Mouse (Mus musculus): ENCODE results near the gene Gm17606.

Gm17606 gene

GRCm38 (mm10) chr14:54652787-54653186, 12.0 kb downstream of the Gm17606 start:
- H3K36me3 ChIP-seq (ENCODE audit: insufficient read depth, low read length): peaks cover 75% of the 10 kb centered on the region
- H3K27me3 ChIP-seq (ENCODE audit: insufficient read depth, low read length): no peaks in the 10 kb centered on the region
- peaks cover 65% of the 10 kb centered on the region for H3K4me1 ChIP-seq (replicated peaks; ENCODE audit: low read depth, low read length)
- H3K9me3 ChIP-seq (ENCODE audit: low read length): no peaks in the 10 kb centered on the region
- TF ChIP-seq CTCF (conservative IDR thresholded peaks at IDR 0.05; ENCODE audit: low read length): no peak
- no peak for TF ChIP-seq POU5F1 (IDR thresholded peaks at IDR 0.05; ENCODE audit: borderline replicate concordance, low read length)
- no peak for TF ChIP-seq NANOG (IDR thresholded peaks at IDR 0.05; ENCODE audit: borderline replicate concordance, low read length)
- peak overlapping the region; percentile 93 for H3K4me3 ChIP-seq (replicated peaks; ENCODE audit: low read length)

DNA sequence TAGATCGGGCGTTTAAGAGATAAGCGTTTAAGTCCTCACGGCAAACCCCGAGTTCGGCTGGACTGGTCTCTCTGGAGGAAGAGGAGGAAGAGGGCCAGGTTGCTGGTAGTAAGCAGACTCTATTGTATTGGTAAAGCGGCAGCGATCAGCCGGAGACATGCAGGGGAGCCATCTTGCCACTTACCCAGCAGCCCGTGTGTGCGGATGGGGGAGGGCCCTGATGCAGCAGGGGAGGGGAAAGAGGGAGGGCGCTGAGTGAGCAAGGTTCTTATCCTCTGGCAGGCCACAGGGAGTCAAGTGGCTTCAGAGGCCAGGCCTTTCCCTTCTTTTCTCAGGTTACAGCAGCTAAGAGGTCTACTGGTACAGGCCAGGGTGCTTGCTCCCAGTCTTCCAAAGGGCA, 12.7 kb downstream of the Gm17606 start:
- peak overlapping the region; percentile 93 for H3K4me3 ChIP-seq (replicated peaks; ENCODE audit: low read length)
- TF ChIP-seq CTCF (conservative IDR thresholded peaks at IDR 0.05; ENCODE audit: low read length): no peak
- TF ChIP-seq POU5F1 (IDR thresholded peaks at IDR 0.05; ENCODE audit: borderline replicate concordance, low read length): no peak
- no peak for TF ChIP-seq NANOG (IDR thresholded peaks at IDR 0.05; ENCODE audit: borderline replicate concordance, low read length)
- peaks cover 58% of the 10 kb centered on the region for H3K4me1 ChIP-seq (replicated peaks; ENCODE audit: low read depth, low read length)
- no peaks in the 10 kb centered on the region for H3K9me3 ChIP-seq (ENCODE audit: low read length)
- peaks cover 75% of the 10 kb centered on the region for H3K36me3 ChIP-seq (ENCODE audit: insufficient read depth, low read length)
- no peaks in the 10 kb centered on the region for H3K27me3 ChIP-seq (ENCODE audit: insufficient read depth, low read length)

- peak; percentile 40; the same call in 1 of the 2 replicates for TF ChIP-seq CTCF (conservative IDR thresholded peaks at IDR 0.05; ENCODE audit: low read length)
- no peak for TF ChIP-seq POU5F1 (IDR thresholded peaks at IDR 0.05; ENCODE audit: borderline replicate concordance, low read length)
- Histone ChIP-seq H3K27me3 (ENCODE audit: insufficient read depth, low read length) (no peaks in the 10 kb centered on the region), H3K4me3 (replicated peaks; ENCODE audit: low read length) (no peak overlapping the region), H3K9me3 (ENCODE audit: low read length) (no peaks in the 10 kb centered on the region), H3K36me3 (ENCODE audit: insufficient read depth, low read length) (peaks cover 92% of the 10 kb centered on the region), H3K4me1 (replicated peaks; ENCODE audit: low read depth, low read length) (peaks cover 15% of the 10 kb centered on the region)
These were observed 19.3 kb downstream of the Gm17606 start for GRCm38 (mm10) chr14:54660009-54660408.

DNA sequence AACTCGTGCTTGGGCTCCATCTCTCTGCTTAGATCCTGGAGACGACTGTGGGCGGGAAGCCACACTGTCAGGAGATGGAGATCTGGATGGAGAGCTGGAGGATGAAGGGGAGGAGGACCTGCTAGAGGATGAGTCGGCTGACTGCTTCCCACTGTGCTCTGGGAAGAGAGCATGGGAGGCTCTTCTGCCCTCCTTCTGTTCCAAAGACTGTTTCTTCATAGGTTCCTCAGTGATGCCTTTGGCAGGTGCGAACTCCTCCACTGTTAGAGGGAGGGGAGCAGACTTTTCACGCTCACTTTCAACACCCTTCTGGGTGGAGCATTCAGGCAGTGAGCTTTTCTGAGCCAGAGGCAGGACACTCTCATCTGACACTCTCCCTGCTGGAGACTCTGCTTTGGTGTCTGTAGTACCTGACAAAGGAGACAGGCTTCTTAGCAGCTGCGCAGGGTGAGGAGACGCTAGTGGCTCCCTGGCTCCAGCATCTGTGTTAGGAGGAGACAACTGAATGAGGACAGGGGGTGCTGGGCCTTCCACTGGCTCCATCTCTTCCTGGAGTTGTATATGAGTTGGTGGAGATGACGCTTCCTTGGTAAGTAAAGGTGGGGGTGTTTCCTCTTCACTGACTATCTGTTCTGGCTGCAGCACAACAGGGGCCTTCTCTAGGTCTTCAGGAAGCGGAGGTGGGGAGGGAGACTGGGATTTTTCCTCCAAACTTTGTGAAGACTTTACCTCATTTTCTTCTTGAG, 23.9 kb downstream of the Gm17606 start:
- no peak for TF ChIP-seq POU5F1 (IDR thresholded peaks at IDR 0.05; ENCODE audit: borderline replicate concordance, low read length)
- TF ChIP-seq CTCF (conservative IDR thresholded peaks at IDR 0.05; ENCODE audit: low read length): no peak
- no peak for TF ChIP-seq NANOG (IDR thresholded peaks at IDR 0.05; ENCODE audit: borderline replicate concordance, low read length)
- Histone ChIP-seq H3K9me3 (ENCODE audit: low read length) (no peaks in the 10 kb centered on the region), H3K4me3 (replicated peaks; ENCODE audit: low read length) (no peak overlapping the region), H3K4me1 (replicated peaks; ENCODE audit: low read depth, low read length) (peaks cover 5% of the 10 kb centered on the region), H3K36me3 (ENCODE audit: insufficient read depth, low read length) (peaks cover 88% of the 10 kb centered on the region), H3K27me3 (ENCODE audit: insufficient read depth, low read length) (no peaks in the 10 kb centered on the region)

GRCm38 (mm10) chr14:54669381-54669780, 28.6 kb downstream of the Gm17606 start:
- H3K4me3 ChIP-seq (replicated peaks; ENCODE audit: low read length): no peak overlapping the region
- H3K36me3 ChIP-seq (ENCODE audit: insufficient read depth, low read length): peaks cover 73% of the 10 kb centered on the region
- peaks cover 5% of the 10 kb centered on the region for H3K4me1 ChIP-seq (replicated peaks; ENCODE audit: low read depth, low read length)
- H3K27me3 ChIP-seq (ENCODE audit: insufficient read depth, low read length): no peaks in the 10 kb centered on the region
- H3K9me3 ChIP-seq (ENCODE audit: low read length): no peaks in the 10 kb centered on the region
- TF ChIP-seq POU5F1 (IDR thresholded peaks at IDR 0.05; ENCODE audit: borderline replicate concordance, low read length): no peak
- peak; percentile 70 for TF ChIP-seq CTCF (conservative IDR thresholded peaks at IDR 0.05; ENCODE audit: low read length)

DNA sequence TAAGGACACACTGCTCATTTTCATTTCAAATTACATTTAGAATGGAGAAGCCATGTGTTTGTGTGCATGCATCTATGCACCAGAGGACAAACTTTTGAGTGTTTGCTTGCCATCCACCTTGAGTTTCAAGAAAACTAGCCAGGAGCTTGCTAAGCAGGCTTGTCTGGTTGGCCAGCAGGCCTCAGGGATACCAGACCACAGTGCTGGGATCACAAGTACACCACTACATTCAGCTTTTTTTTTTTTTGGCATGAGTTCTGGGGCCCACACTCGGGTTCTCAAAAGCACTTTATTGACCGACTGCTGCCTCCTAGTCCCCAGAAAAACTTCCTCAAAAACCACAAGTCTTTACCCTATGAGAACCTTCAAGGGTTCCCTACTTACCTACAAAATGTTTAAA, 33.6 kb downstream of the Gm17606 start:
- H3K27me3 ChIP-seq (ENCODE audit: insufficient read depth, low read length): no peaks in the 10 kb centered on the region
- H3K4me1 ChIP-seq (replicated peaks; ENCODE audit: low read depth, low read length): peaks cover 6% of the 10 kb centered on the region
- TF ChIP-seq CTCF (conservative IDR thresholded peaks at IDR 0.05; ENCODE audit: low read length): no peak
- no peak for TF ChIP-seq POU5F1 (IDR thresholded peaks at IDR 0.05; ENCODE audit: borderline replicate concordance, low read length)
- TF ChIP-seq NANOG (IDR thresholded peaks at IDR 0.05; ENCODE audit: borderline replicate concordance, low read length): no peak
- no peaks in the 10 kb centered on the region for H3K9me3 ChIP-seq (ENCODE audit: low read length)
- H3K36me3 ChIP-seq (ENCODE audit: insufficient read depth, low read length): peaks cover 78% of the 10 kb centered on the region
- H3K4me3 ChIP-seq (replicated peaks; ENCODE audit: low read length): no peak overlapping the region

GRCm38 (mm10) chr14:54676290-54676689, 35.5 kb downstream of the Gm17606 start:
- Histone ChIP-seq H3K36me3 (ENCODE audit: insufficient read depth, low read length) (peaks cover 76% of the 10 kb centered on the region), H3K4me1 (replicated peaks; ENCODE audit: low read depth, low read length) (peaks cover 6% of the 10 kb centered on the region), H3K9me3 (ENCODE audit: low read length) (no peaks in the 10 kb centered on the region), H3K4me3 (replicated peaks; ENCODE audit: low read length) (no peak overlapping the region), H3K27me3 (ENCODE audit: insufficient read depth, low read length) (no peaks in the 10 kb centered on the region)
- TF ChIP-seq CTCF (conservative IDR thresholded peaks at IDR 0.05; ENCODE audit: low read length) (no peak), NANOG (IDR thresholded peaks at IDR 0.05; ENCODE audit: borderline replicate concordance, low read length) (no peak), POU5F1 (IDR thresholded peaks at IDR 0.05; ENCODE audit: borderline replicate concordance, low read length) (no peak)

DNA sequence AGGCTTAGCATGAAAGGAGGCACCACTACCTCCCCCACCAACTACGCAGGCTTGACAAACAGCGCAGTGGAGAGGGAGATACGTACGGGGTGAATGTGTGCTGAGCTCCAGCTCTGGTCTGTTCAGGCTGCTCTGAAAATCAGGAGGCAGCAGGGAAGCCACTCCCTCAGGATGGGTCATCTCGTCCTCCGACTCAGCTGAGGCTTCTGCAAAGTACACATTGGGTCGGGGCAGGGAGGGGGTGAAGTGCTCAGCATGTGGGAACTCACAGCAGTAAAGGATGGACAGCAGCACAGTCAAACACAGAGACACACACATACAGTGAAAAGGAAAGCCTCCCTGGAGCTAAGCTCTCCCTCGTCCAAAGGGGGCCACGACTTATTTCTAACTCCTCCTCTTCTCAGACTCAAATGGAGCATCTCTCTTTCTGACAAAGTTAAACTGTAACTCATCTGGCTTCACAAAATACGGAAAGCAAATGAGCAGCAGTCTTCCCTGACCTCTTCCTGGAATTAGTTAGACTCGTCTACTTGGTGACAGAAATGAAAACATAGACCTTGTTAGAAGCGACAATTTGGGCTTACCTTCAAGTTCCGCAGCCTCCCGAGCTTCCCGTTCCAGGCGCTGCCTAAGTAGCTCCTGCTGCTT, 38.0 kb downstream of the Gm17606 start:
- Histone ChIP-seq H3K36me3 (ENCODE audit: insufficient read depth, low read length) (peaks cover 73% of the 10 kb centered on the region), H3K4me3 (replicated peaks; ENCODE audit: low read length) (no peak overlapping the region), H3K4me1 (replicated peaks; ENCODE audit: low read depth, low read length) (peaks cover 6% of the 10 kb centered on the region), H3K9me3 (ENCODE audit: low read length) (no peaks in the 10 kb centered on the region), H3K27me3 (ENCODE audit: insufficient read depth, low read length) (no peaks in the 10 kb centered on the region)
- TF ChIP-seq POU5F1 (IDR thresholded peaks at IDR 0.05; ENCODE audit: borderline replicate concordance, low read length): no peak
- no peak for TF ChIP-seq NANOG (IDR thresholded peaks at IDR 0.05; ENCODE audit: borderline replicate concordance, low read length)
- no peak for TF ChIP-seq CTCF (conservative IDR thresholded peaks at IDR 0.05; ENCODE audit: low read length)

Data from E14TG2a.4 (cell line).